Mouse (Mus musculus): Measurements from ENCODE around the gene Ier5.

- TF ChIP-seq CTCF (IDR thresholded peaks at IDR 0.05; ENCODE audit: insufficient read depth, low read length) (no peak), POLR2A (IDR thresholded peaks at IDR 0.05; ENCODE audit: borderline replicate concordance, extremely low read depth, low read depth, low read length) (no peak)
Measured at GRCm38 (mm10) chr1:155147228-155147627, 47.8 kb upstream of the Ier5 start.
